Mouse (Mus musculus): ENCODE results near the gene Lemd1. TPM values are rescaled to one million over a fixed set of nuclear protein-coding genes. Genes with fewer than 3 reads are reported as not detected.

Gene Lemd1
- polyA plus RNA-seq, 1 experiment: not detected

DNA sequence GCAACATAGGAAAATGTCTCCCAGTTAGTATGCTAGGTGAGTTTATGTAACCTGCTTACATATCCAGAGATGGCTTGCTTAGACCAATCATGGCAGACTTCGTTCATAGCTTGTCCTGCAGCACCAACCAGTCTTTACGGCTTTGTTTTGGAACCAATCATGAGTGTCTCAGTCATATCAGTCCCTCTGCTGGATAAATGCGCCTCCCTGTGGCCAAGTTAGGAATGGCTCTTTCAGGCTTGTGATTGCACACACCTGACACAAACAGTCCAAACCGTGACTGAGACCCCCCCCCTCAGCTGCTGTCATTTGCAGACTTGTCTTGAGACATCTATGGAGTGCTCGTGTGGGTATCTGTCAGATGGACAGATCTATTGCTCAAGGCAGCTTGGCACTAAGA lies 69.8 kb downstream of the Lemd1 start:
- peaks cover 7% of the 10 kb centered on the region for H3K4me1 ChIP-seq (ENCODE audit: control insufficient read depth, insufficient read depth, low read length)
- TF ChIP-seq CTCF (IDR thresholded peaks at IDR 0.05; ENCODE audit: insufficient read depth, low read length) (0 out of 2 replicates have a peak, but pooled peaks have one; percentile 15), POLR2A (IDR thresholded peaks at IDR 0.05; ENCODE audit: borderline replicate concordance, extremely low read depth, low read depth, low read length) (no peak)
- 66% methylated on average over 5 of the region's 5 CpGs for WGBS
- no peak overlapping the region for H3K4me3 ChIP-seq (replicated peaks; ENCODE audit: extremely low read depth, low read depth, low read length)
- no peak for DNase-seq

DNA sequence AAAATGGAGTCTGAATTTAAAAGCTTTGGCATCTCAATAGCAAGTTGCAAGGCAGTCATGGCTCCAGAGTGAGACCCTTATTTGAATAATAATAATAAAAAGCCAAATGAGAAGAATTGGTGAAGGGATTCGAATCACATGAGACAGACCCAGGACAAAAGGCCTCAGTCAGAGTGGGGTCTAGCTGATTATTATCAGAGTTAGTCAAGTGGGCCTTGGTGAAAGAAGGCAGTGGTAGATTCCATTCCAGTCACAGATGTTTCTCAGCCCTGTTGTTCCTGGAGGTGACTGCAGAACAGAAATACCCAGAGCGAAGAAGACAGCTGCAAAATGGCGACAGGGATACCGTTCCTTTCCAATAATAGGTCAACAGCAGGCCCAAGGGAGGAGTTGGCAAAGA lies 72.4 kb downstream of the Lemd1 start:
- DNase-seq: no peak
- 90% methylated on average over 4 of the region's 4 CpGs for WGBS
- Histone ChIP-seq H3K4me3 (replicated peaks; ENCODE audit: extremely low read depth, low read depth, low read length) (no peak overlapping the region), H3K4me1 (ENCODE audit: control insufficient read depth, insufficient read depth, low read length) (peaks cover 4% of the 10 kb centered on the region)
- TF ChIP-seq CTCF (IDR thresholded peaks at IDR 0.05; ENCODE audit: insufficient read depth, low read length) (no peak), POLR2A (IDR thresholded peaks at IDR 0.05; ENCODE audit: borderline replicate concordance, extremely low read depth, low read depth, low read length) (no peak)

DNA sequence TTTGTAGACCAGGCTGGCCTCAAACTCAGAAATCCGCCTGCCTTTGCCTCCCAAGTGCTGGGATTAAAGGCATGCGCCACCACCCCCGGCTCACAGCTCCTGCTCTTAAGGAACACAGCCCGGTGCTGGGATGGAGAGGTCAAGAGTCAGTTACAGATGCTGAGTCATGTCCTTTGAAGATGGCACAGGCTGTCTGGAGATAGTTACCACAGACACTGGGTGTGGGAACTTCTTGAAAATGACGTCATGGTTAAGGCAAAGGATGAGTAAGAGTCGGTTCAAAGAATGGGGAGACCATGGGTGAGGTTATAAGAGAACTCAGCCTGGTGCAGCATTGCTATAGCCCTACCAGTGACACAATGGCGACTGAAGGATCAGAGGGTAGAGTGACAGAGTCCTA lies 73.3 kb downstream of the Lemd1 start:
- WGBS: 67% methylated on average over 7 of the region's 7 CpGs
- DNase-seq: no peak
- TF ChIP-seq CTCF (IDR thresholded peaks at IDR 0.05; ENCODE audit: insufficient read depth, low read length) (no peak), POLR2A (IDR thresholded peaks at IDR 0.05; ENCODE audit: borderline replicate concordance, extremely low read depth, low read depth, low read length) (no peak)
- peaks cover 4% of the 10 kb centered on the region for H3K4me1 ChIP-seq (ENCODE audit: control insufficient read depth, insufficient read depth, low read length)
- H3K4me3 ChIP-seq (replicated peaks; ENCODE audit: extremely low read depth, low read depth, low read length): no peak overlapping the region

DNA sequence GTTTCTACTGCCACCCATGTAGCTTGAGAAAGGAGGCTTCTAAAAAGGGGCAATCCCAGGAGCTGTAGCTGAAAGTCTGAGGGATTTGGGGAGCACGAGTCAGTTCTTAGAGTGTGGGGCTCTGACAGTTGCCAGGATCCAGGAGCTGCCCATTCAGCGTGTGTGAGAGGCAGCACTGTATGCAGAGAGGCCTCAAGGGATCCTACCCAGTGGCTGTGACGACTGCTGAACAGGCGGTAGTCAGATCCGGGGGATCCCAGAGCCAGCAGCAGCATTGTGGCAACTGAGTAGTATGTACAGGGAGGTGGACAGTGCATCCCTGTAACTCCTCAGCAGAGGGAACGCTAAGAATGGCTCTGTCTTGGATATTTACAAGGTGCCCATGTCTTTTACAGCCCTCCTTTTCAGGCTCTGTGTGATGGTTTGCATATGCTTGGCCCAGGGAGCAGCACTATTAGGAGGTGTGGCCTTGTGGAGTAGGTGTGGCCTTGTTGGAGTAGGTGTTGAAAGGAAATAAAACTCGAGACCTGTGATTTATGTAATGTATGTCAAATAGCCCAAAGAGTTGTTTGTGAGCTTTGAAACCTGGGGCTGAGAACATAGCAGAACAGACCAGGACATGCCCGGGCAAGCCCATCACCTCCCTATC lies 74.1 kb downstream of the Lemd1 start:
- no peak for DNase-seq
- 67% methylated on average over 8 of the region's 8 CpGs for WGBS
- Histone ChIP-seq H3K4me3 (replicated peaks; ENCODE audit: extremely low read depth, low read depth, low read length) (no peak overlapping the region), H3K4me1 (ENCODE audit: control insufficient read depth, insufficient read depth, low read length) (peaks cover 4% of the 10 kb centered on the region)
- no peak for TF ChIP-seq POLR2A (IDR thresholded peaks at IDR 0.05; ENCODE audit: borderline replicate concordance, extremely low read depth, low read depth, low read length)
- TF ChIP-seq CTCF (IDR thresholded peaks at IDR 0.05; ENCODE audit: insufficient read depth, low read length): no peak

DNA sequence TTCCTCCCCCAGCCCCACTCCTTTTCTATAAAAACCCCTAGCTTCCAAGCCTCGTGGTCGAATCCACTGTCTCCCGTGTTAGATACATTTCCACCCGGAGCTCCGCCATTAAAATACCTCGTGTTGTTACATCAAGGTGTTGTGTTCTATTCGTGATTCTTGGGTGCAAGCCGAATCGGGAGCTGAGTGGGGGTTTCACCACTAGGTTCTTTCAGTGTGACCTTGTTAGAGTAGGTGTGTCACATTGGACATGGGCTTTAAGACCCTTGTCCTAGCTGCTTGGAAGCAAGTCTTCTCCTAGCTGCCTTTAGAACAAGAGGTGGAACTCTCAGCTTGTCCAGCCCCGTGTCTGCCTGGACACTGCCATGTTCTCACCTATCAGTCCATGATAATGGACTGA lies 74.7 kb downstream of the Lemd1 start:
- no peak overlapping the region for H3K4me3 ChIP-seq (replicated peaks; ENCODE audit: extremely low read depth, low read depth, low read length)
- WGBS: 78% methylated on average over 10 of the region's 10 CpGs
- DNase-seq: no peak
- no peak for TF ChIP-seq POLR2A (IDR thresholded peaks at IDR 0.05; ENCODE audit: borderline replicate concordance, extremely low read depth, low read depth, low read length)
- TF ChIP-seq CTCF (IDR thresholded peaks at IDR 0.05; ENCODE audit: insufficient read depth, low read length): no peak
- H3K4me1 ChIP-seq (ENCODE audit: control insufficient read depth, insufficient read depth, low read length): peaks cover 4% of the 10 kb centered on the region

DNA sequence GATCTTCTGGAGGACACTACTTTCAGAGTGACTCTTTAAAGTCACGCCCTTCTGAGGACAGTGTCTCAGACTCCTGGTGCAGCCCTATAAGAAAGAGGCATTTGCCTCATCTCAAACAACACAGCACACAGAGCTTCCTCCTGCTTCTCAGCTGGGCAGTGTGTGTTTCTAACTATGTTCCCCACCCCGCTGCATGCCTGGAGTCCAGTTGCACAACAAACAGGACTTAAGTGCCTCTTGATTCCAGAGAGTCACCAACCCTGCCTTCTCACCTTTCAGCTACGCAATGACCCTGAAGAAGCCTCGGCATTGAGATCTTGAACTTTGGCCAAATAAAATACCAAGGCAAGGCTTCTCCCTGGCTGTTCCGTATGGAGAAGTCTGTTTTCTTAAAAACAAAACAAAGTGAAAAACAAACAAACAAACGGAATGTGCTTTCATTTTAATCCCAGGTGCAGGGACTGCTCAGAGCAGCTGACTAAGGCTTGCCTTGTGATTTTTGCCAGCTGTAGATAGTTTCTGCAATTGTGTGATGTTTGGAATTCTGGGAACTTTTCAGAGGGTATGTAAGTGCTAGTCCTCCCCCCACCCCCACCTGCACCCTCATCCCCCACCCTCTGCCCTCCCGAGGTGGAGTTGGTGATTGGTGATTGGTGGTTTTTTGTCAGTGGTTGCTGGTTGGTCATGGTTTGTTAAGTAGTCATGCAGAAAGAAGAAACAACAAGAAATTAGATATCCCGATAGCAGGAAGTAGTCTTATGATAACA lies 75.7 kb downstream of the Lemd1 start:
- peak; percentile 60 for DNase-seq
- Histone ChIP-seq H3K4me1 (ENCODE audit: control insufficient read depth, insufficient read depth, low read length) (peaks cover 4% of the 10 kb centered on the region), H3K4me3 (replicated peaks; ENCODE audit: extremely low read depth, low read depth, low read length) (no peak overlapping the region)
- TF ChIP-seq CTCF (IDR thresholded peaks at IDR 0.05; ENCODE audit: insufficient read depth, low read length): no peak
- peak; percentile 46; the same call in 1 of the 2 replicates for TF ChIP-seq POLR2A (IDR thresholded peaks at IDR 0.05; ENCODE audit: borderline replicate concordance, extremely low read depth, low read depth, low read length)
- 34% methylated on average over 8 of the region's 8 CpGs for WGBS

DNA sequence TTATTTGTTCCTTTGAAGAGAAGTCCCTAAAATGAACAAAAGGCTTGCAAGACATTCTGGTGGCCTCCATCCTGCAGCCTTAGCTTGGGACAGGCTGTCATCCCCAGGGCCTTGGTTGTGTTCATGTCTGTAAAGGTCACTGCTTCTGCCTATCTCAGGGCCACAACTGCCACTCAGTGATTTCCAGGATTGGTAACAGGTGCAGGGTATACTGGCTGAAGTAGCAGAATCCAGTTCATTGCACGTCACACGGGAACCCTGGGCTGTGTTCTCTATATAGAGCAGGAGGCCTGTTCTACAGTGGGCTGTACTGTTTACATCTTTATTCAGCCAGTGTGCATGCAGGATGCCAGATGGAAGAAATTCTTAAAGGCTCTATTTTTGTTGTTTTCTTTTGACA lies 76.7 kb downstream of the Lemd1 start:
- no peak for DNase-seq
- TF ChIP-seq CTCF (IDR thresholded peaks at IDR 0.05; ENCODE audit: insufficient read depth, low read length) (no peak), POLR2A (IDR thresholded peaks at IDR 0.05; ENCODE audit: borderline replicate concordance, extremely low read depth, low read depth, low read length) (no peak)
- WGBS: 74% methylated on average over 2 of the region's 2 CpGs
- peaks cover 4% of the 10 kb centered on the region for H3K4me1 ChIP-seq (ENCODE audit: control insufficient read depth, insufficient read depth, low read length)
- H3K4me3 ChIP-seq (replicated peaks; ENCODE audit: extremely low read depth, low read depth, low read length): no peak overlapping the region

DNA sequence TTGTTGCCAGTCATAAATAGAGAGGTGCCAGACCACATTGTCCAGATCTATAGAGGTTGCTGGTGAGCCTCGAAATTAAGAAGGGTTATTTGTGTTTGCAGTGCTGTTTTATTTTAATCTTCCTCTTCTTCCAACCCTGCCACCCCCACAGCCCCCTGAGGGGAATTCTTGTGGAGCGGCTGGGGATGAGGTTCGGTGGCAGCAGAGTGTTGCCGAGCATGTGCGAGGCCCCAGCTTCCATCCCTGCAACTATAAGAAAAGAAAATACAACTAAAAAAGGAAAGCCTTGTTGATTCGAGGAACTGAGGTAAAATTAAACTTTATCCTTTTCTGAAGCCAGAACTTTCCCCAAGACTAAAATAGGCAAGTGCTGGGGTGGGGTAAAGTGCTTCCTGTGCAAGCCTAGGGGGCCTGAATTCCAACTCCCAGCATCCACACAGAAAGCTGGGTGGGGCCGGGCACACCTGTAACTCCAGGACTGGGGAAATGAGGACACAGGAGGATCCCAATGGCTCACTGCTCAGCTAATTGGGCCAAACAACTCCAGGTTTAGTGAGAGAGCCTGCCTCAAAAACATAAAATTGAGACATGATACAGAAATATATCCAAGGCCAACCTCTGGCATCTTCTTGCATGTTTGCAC lies 77.3 kb downstream of the Lemd1 start:
- no peak for TF ChIP-seq POLR2A (IDR thresholded peaks at IDR 0.05; ENCODE audit: borderline replicate concordance, extremely low read depth, low read depth, low read length)
- no peak for TF ChIP-seq CTCF (IDR thresholded peaks at IDR 0.05; ENCODE audit: insufficient read depth, low read length)
- H3K4me1 ChIP-seq (ENCODE audit: control insufficient read depth, insufficient read depth, low read length): peaks cover 4% of the 10 kb centered on the region
- 71% methylated on average over 7 of the region's 7 CpGs for WGBS
- no peak overlapping the region for H3K4me3 ChIP-seq (replicated peaks; ENCODE audit: extremely low read depth, low read depth, low read length)
- no peak for DNase-seq

DNA sequence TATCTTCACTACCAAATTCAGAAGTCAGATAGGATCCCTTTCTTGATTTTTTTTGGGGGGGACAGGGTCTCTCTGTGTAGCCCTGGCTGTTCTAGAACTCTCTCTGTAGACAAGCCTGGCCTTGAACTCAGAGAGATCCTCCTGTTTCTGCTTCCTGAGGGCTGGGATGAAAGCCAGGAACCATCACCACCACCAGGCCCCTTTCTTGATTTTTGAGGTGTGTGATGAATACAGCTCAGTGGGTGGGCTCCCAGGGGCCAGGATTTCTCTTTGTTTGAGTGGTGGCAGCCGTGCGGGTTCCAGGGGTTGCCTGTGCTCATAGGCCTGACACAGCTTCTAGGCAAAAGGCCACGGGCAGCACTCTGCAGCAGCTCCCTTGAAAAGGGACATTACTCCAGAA lies 80.0 kb downstream of the Lemd1 start:
- no peak for DNase-seq
- TF ChIP-seq CTCF (IDR thresholded peaks at IDR 0.05; ENCODE audit: insufficient read depth, low read length) (no peak), POLR2A (IDR thresholded peaks at IDR 0.05; ENCODE audit: borderline replicate concordance, extremely low read depth, low read depth, low read length) (no peak)
- 83% methylated on average over 3 of the region's 3 CpGs for WGBS
- Histone ChIP-seq H3K4me3 (replicated peaks; ENCODE audit: extremely low read depth, low read depth, low read length) (no peak overlapping the region), H3K4me1 (ENCODE audit: control insufficient read depth, insufficient read depth, low read length) (no peaks in the 10 kb centered on the region; the same call in 1 of the 2 replicates)

Measured in lung, adult 2 months (tissue).